In genomic region chr7:73032316-73032980, GRCm38 (mm10) we compare ENCODE assay signal across 9 mouse cellular contexts.
DNase-seq lines count a peak whose midpoint lies in the region; ATAC-seq and TF ChIP-seq lines count a peak whose summit lies in the region.
"Had no signal": no experiment of that assay in that cellular context is flagged by ENCODE, and none has a peak within 500 bp of the region (broad histone marks: within the 10 kb centered on the region; RNA-seq: fewer than 3 reads in every experiment).

No protein-coding gene starts in this region.

- no peak for DNase-seq in heart, postnatal 36 days
- DNase-seq in brain, adult 2 months (ENCODE audit: low read depth, low spot score), result peak; percentile 77
- DNase-seq in intestine, embryonic 14.5 days (ENCODE audit: low spot score), result no peak
- DNase-seq in thymus, adult 2 months, result no peak
- no peak for DNase-seq in thymus, postnatal 36 days

- H3K36me3 ChIP-seq in heart, embryonic 14.5 days (ENCODE audit: control insufficient read depth, insufficient read depth, low read length), result no peaks in the 10 kb centered on the region
- H3K36me3 ChIP-seq in intestine, embryonic 14.5 days (ENCODE audit: control insufficient read depth, insufficient read depth, low read length), result no peaks in the 10 kb centered on the region
- no peaks in the 10 kb centered on the region for H3K36me3 ChIP-seq in myocyte (ENCODE audit: control insufficient read depth, insufficient read depth)
- H3K36me3 ChIP-seq in thymus, adult 2 months (ENCODE audit: control insufficient read depth, insufficient read depth, low read length), result no peaks in the 10 kb centered on the region

- H3K4me1 ChIP-seq in heart, embryonic 14.5 days (ENCODE audit: control insufficient read depth in 2 of 2, insufficient read depth in 2 of 2, low read length in 2 of 2), result peaks cover 6 to 9% of the 10 kb centered on the region in 2 experiments
- peaks cover 15% of the 10 kb centered on the region for H3K4me1 ChIP-seq in intestine, embryonic 14.5 days (replicated peaks; ENCODE audit: control insufficient read depth, insufficient read depth, low read length)
- H3K4me1 ChIP-seq in thymus, adult 2 months (replicated peaks; ENCODE audit: control insufficient read depth, insufficient read depth, low read length), result no peaks in the 10 kb centered on the region

- TF ChIP-seq CTCF in thymus, adult 2 months (IDR thresholded peaks at IDR 0.05; ENCODE audit: borderline replicate concordance, control insufficient read depth, extremely low read depth, insufficient read depth, low read length, poor library complexity), result no peak

- H3K4me3 ChIP-seq in heart, embryonic 14.5 days (ENCODE audit: control insufficient read depth in 1 of 2, insufficient read depth in 1 of 2, low read depth in 1 of 2, low read length in 2 of 2), result no peak overlapping the region
- H3K4me3 ChIP-seq in intestine, embryonic 14.5 days (ENCODE audit: low read depth, low read length), result no peak overlapping the region
- no peak overlapping the region for H3K4me3 ChIP-seq in myocyte
- no peak overlapping the region for H3K4me3 ChIP-seq in thymus, adult 2 months (ENCODE audit: control insufficient read depth, insufficient read depth, low read length)
- H3K4me3 ChIP-seq: erythroblast, embryonic 14.5 days had no signal

- intact Hi-C loops in heart, postnatal 36 days (cut with DNase I), result loop anchor here (10.0 kb wide), 1 partner anchor 242 kb away; no protein-coding TSS in a partner anchor

- H3K9me3 ChIP-seq in heart, embryonic 14.5 days (ENCODE audit: control insufficient read depth, low read length), result no peaks in the 10 kb centered on the region
- H3K9me3 ChIP-seq in intestine, embryonic 14.5 days (ENCODE audit: control insufficient read depth, low read length), result no peaks in the 10 kb centered on the region

- H3ac ChIP-seq in myocyte (ENCODE audit: control insufficient read depth, insufficient read length), result no peak overlapping the region

- peak overlapping the region; percentile 11; the same call in 1 of the 2 replicates for H3K4me2 ChIP-seq in heart, embryonic 14.5 days (ENCODE audit: low read length)
- H3K4me2 ChIP-seq in intestine, embryonic 14.5 days (ENCODE audit: low read length), result peak overlapping the region; percentile 28
- peak overlapping the region; percentile 52 for H3K4me2 ChIP-seq in myocyte (ENCODE audit: low read depth)

- TF ChIP-seq POLR2A in myocyte (IDR thresholded peaks at IDR 0.05; ENCODE audit: insufficient read length, low read depth), result no peak
- no peak for TF ChIP-seq POLR2A in thymus, adult 2 months (IDR thresholded peaks at IDR 0.05; ENCODE audit: control insufficient read depth, extremely low read depth, insufficient read depth, low read length, poor library complexity)

- WGBS in heart, embryonic 14.5 days, result 70% methylated on average over 23 of the region's 23 CpGs
- WGBS in intestine, embryonic 14.5 days, result 56% methylated on average over 23 of the region's 23 CpGs
- WGBS in thymus, adult 2 months, result 82% methylated on average over 23 of the region's 23 CpGs

- ATAC-seq in heart, embryonic 14.5 days (ENCODE audit: insufficient number of reproducible peaks, insufficient read depth, low FRiP score, low read depth), result no peak
- no peak for ATAC-seq in intestine, embryonic 14.5 days (replicated peaks; ENCODE audit: low FRiP score, low TSS enrichment, low read depth)
- no peak for ATAC-seq in activated CD4-positive, CD25-positive, alpha-beta regulatory T cell, adult 4 months

- no peaks in the 10 kb centered on the region for H3K79me2 ChIP-seq in myocyte (ENCODE audit: control insufficient read depth, insufficient read depth)

- H3K27ac ChIP-seq in heart, embryonic 14.5 days (replicated peaks in 1 of 2; ENCODE audit: control insufficient read depth in 1 of 2, insufficient read depth in 1 of 2, low read depth in 2 of 2, low read length in 2 of 2), result no peak overlapping the region
- no peak overlapping the region for H3K27ac ChIP-seq in intestine, embryonic 14.5 days (ENCODE audit: low read depth)
- no peak overlapping the region for H3K27ac ChIP-seq in thymus, adult 2 months (ENCODE audit: control insufficient read depth, insufficient read depth, low read length)

- no peaks in the 10 kb centered on the region for H3K27me3 ChIP-seq in heart, embryonic 14.5 days (ENCODE audit: control insufficient read depth, insufficient read depth, low read length)
- H3K27me3 ChIP-seq in intestine, embryonic 14.5 days (replicated peaks; ENCODE audit: control insufficient read depth, insufficient read depth, low read length), result no peaks in the 10 kb centered on the region
- no peaks in the 10 kb centered on the region for H3K27me3 ChIP-seq in myocyte (ENCODE audit: control insufficient read depth, insufficient read depth, insufficient read length)
- no peaks in the 10 kb centered on the region for H3K27me3 ChIP-seq in thymus, adult 2 months (ENCODE audit: control insufficient read depth, insufficient read depth, low read length)

- H3K9ac ChIP-seq in heart, embryonic 14.5 days (ENCODE audit: low read length), result no peak overlapping the region
- no peak overlapping the region for H3K9ac ChIP-seq in intestine, embryonic 14.5 days (ENCODE audit: low read length)

TF ChIP-seq in myocyte, 11 proteins besides CTCF, POLR2A, EP300 and RAD21:
- TF ChIP-seq MYOG (IDR thresholded peaks at IDR 0.05; ENCODE audit: control insufficient read depth in 1 of 3, insufficient read depth in 1 of 3, insufficient read length in 2 of 3, low read depth in 2 of 3) (no peak), USF1 (IDR thresholded peaks at IDR 0.05; ENCODE audit: low read depth) (no peak), REST (IDR thresholded peaks at IDR 0.05; ENCODE audit: insufficient read depth, insufficient read length) (no peak), SRF (IDR thresholded peaks at IDR 0.05; ENCODE audit: control insufficient read depth, insufficient read length, low read depth) (no peak), MYOD1 (IDR thresholded peaks at IDR 0.05; ENCODE audit: control insufficient read depth in 1 of 3, insufficient read length in 2 of 3, low read depth in 2 of 3) (no peak), CEBPB (IDR thresholded peaks at IDR 0.05; ENCODE audit: insufficient read depth, poor library complexity, severe bottlenecking) (no peak), MAX (IDR thresholded peaks at IDR 0.05; ENCODE audit: low read depth) (no peak), TCF3 (IDR thresholded peaks at IDR 0.05; ENCODE audit: insufficient read length, low read depth) (no peak), POLR2AphosphoS2 (IDR thresholded peaks at IDR 0.05; ENCODE audit: insufficient read length, low read depth) (no peak), TCF12 (IDR thresholded peaks at IDR 0.05; ENCODE audit: insufficient read depth, poor library complexity, severe bottlenecking) (no peak), E2F4 (IDR thresholded peaks at IDR 0.05; ENCODE audit: insufficient read depth) (no peak)
